Mouse (Mus musculus) C3H10T1/2 (cell line): ENCODE data around the gene 9930021J03Rik. TPM values are rescaled to one million over a fixed set of nuclear protein-coding genes. Genes with fewer than 3 reads are reported as not detected.

Experiments used
- polyA plus RNA-seq, 2 experiments: library from polyadenylated mRNA; unstranded; fragments of >200 nt; fragmentation: generic; extraction: Trizol; gene quantifications; one replicate each; pipeline ENCODE4 v1.2.1; 2012; ENCODE audit warnings: missing spikeins in 2 of 2

The 9930021J03Rik gene
- 1 to 10 TPM in 1 of 2 experiments, under 1 TPM in 1; 0.36 to 3.3 TPM for polyA plus RNA-seq

DNA sequence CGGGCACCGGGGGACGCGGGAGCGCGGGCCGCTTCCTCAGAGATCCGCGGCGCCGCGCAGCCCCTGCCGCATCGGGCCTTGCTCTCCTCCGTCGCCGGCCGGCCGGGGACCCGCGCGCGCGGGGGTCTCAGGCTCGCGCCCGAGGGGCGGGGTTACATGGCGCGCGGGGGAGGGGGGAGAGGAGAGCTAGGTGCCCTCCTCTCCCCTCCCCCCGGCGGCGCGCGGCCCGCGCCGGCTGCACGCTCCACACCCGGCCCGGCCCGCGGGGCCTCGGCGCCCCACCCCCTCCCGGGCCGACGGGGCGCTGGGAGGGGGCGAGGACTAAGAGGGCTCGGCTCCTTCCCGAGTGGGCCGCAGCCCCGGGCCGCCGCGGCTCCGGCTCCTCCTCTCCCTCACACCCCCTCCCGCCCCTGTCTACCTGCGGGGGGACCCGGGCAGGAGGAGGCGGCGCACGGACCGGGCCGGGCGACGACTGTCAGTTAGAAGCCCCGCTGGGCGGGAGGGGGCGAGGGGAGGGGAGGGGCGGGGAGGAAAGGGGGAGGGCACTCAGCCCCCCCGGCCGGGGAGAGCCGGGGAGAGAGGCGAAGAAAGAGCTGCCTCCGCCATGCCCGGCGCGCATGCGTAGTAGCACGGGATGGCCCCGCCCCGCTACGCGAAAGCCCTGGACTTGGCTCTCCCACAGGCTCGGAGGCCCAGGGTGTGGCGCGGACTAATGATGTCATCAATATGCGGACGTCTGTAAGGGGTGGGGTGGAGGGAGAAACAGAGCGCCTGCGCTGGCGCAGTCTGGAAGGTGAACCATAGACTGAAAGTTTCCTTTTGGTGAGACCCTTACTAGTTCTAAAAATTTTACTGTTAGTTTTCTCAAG is at the start of gene 9930021J03Rik:
TSS of gene 9930021J03Rik (minus strand) at position 73 of the 869 bp plus-strand sequence.

DNA sequence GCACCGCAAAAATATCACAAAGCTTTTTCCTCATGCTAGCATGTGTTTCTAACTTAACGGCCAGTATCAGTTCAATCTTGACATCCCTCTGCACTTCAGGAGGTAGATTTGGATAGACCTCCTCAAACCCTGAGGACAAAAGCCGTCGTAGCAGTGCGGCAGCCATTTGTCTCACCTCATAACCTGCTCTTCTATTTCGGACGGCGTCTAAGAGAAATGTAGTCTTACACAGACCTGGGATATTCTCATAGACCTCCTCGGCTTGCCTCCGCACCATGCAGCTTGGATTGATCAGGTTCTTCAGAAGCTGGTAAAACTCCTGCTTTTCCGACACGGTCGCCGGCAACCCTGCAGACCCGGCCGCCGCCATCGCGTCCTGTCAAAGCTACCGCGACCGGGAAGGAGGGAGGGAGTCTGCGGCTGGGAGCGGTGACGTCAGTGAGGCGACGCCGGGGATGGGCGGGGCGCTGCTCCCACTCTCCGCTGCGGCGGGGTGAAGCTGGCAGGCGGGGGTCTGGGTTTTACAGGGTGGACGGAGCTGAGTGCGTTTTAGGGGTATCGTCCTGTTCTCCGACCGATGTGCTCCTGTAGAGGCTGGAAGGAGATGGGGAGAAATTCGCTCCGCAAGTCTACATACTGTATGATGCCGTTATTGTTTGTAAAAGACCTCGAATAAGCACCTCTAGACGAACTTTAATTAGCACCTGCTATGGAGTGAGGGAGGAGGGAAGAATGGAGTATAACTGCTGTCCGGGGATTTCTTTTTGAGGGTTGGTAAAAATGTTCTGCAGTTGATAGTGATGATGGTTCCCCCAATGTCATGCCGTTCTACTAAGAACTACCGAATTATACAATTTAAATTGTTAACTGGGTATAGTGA is 7.0 kb upstream of the 9930021J03Rik start, which contains the start of gene Ranbp6:
TSS of gene Ranbp6 (minus strand) at position 394 of the 880 bp plus-strand sequence.

DNA sequence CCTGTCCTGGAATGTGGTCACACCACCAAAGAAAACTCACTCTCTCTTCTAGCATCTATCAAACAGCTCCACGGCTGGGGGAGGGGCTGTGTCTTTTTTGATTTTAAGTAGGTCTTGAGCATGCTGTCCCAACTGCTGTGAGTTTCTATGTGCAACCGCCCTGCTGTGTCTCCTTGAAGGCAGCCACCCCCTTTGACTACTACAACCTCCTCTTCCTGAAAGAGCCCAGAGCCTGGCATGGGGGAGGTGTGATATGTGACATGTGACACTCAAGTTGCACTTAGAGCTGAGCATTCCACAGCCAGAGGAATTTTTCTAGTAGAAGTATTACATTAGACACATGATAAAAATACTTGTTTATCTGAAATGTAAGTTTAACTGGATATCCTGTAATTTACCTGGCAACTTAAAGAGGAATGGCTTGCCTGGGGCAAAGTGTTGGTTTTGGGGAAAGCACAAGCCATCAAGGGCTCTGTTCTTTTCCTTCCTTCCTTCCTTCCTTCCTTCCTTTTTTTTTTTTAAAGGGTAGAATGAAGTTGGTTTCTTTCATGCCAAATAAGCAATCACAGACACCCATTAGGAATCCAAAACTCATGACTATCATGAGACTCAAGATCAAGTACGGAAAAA is 108.4 kb downstream of the 9930021J03Rik start, which contains the start of gene Mlana:
TSS of gene Mlana (plus strand) at position 580 of the 630 bp plus-strand sequence.

Other genes starting within 250 kb of the 9930021J03Rik start
- 1 to 10 TPM in 1 of 2 experiments, under 1 TPM in 1; 0.74 to 7.5 TPM for gene Ermp1, start 157.6 kb downstream of the 9930021J03Rik start, polyA plus RNA-seq
- gene Mlana, start 108.2 kb downstream of the 9930021J03Rik start, polyA plus RNA-seq = under 1 TPM in 1 of 2 experiments, not detected in 1; 0.04 TPM
- 1 to 10 TPM in 1 of 2 experiments, under 1 TPM in 1; 0.11 to 1.2 TPM for gene Ranbp6, start 7.0 kb upstream of the 9930021J03Rik start, polyA plus RNA-seq
- gene Il33, start 119.1 kb upstream of the 9930021J03Rik start, polyA plus RNA-seq = under 1 TPM; 0.12 to 0.18 TPM
- not detected for gene Trpd52l3, start 197.8 kb upstream of the 9930021J03Rik start, polyA plus RNA-seq
- 10 to 100 TPM in 1 of 2 experiments, 1 to 10 TPM in 1; 2.8 to 33.3 TPM for gene Uhrf2, start 224.5 kb upstream of the 9930021J03Rik start, polyA plus RNA-seq